Mouse (Mus musculus) neural tube, embryonic 13.5 days (tissue): ENCODE data around the gene Mipep. TPM values are rescaled to one million over a fixed set of nuclear protein-coding genes. Genes with fewer than 3 reads are reported as not detected.
A peak's percentile ranks its signal among the peaks of the same experiment; 100 is the strongest.

Source experiments
- ATAC-seq: fragments of 200-750 bp; cut with Nextera tagmentation; 2 replicates; pipeline ENCODE4 v1.8.0; 2017; ENCODE audit warnings: low read depth, mild to moderate bottlenecking, moderate TSS enrichment, moderate library complexity
- H3K27ac ChIP-seq: fragments of 300-500 bp; sonication (generic); replicated peaks from 2 replicates; pipeline ENCODE4 v1.5.1; 2015; ENCODE audit warnings: moderate library complexity, mild to moderate bottlenecking, inconsistent platforms
- H3K27me3 ChIP-seq: fragments of 300-500 bp; sonication (generic); 2 replicates; pipeline ENCODE4 v1.6.1; 2015; ENCODE audit warnings: mild to moderate bottlenecking, inconsistent platforms
- H3K36me3 ChIP-seq: fragments of 300-500 bp; sonication (generic); 2 replicates; pipeline ENCODE4 v1.6.1; 2015; ENCODE audit warnings: mild to moderate bottlenecking, inconsistent platforms
- H3K4me1 ChIP-seq: fragments of 300-500 bp; sonication (generic); replicated peaks from 2 replicates; pipeline ENCODE4 v1.6.1; 2015; ENCODE audit warnings: inconsistent platforms
- H3K4me2 ChIP-seq: fragments of 300-500 bp; sonication (generic); 2 replicates; pipeline ENCODE4 v1.6.1; 2015; ENCODE audit warnings: inconsistent platforms, mild to moderate bottlenecking, moderate library complexity
- H3K4me3 ChIP-seq: fragments of 300-500 bp; sonication (generic); 2 replicates; pipeline ENCODE4 v1.5.1; 2015; ENCODE audit warnings: mild to moderate bottlenecking, inconsistent platforms
- H3K9ac ChIP-seq: fragments of 300-500 bp; sonication (generic); 2 replicates; pipeline ENCODE4 v1.6.1; 2015; ENCODE audit warnings: moderate library complexity, mild to moderate bottlenecking, inconsistent platforms
- H3K9me3 ChIP-seq: fragments of 300-500 bp; sonication (generic); 2 replicates; pipeline ENCODE4 v1.6.1; 2016; ENCODE audit warnings: inconsistent platforms
- WGBS: fragments of 180-500 bp; shearing (Covaris S2); methylation state at CpG from one replicate; pipeline ENCODE4 v1.1.7; 2015; 5-methylcytosine and 5-hydroxymethylcytosine counted together
- polyA plus RNA-seq: library from polyadenylated mRNA; unstranded; fragments of >200 nt; fragmentation: Nextera tagmentation; extraction: Ambion mirVana; gene quantifications from 2 replicates; pipeline ENCODE4 v1.2.1, GENCODE M21; 2015

Gene Mipep
- polyA plus RNA-seq, result 16.1 and 16.9 TPM in 2 replicates

- peak; percentile 93 for ATAC-seq
- Histone ChIP-seq H3K9me3 (no peaks in the 10 kb centered on the region), H3K36me3 (no peaks in the 10 kb centered on the region), H3K9ac (peak within 1 kb of the TSS; percentile 85), H3K27me3 (no peaks in the 10 kb centered on the region), H3K4me2 (peak within 1 kb of the TSS; percentile 84), H3K4me1 (peaks cover 6% of the 10 kb centered on the region), H3K27ac (peak within 1 kb of the TSS; percentile 65; the same call in 1 of the 2 replicates), H3K4me3 (peak within 1 kb of the TSS; percentile 79)
- WGBS, result under 1% methylated on average over 61 of the region's 61 CpGs
Measured at GRCm38 (mm10) chr14:60784427-60785315, at the start of gene Mipep. Mipep (plus strand) TSS chr14:60784573.

DNA sequence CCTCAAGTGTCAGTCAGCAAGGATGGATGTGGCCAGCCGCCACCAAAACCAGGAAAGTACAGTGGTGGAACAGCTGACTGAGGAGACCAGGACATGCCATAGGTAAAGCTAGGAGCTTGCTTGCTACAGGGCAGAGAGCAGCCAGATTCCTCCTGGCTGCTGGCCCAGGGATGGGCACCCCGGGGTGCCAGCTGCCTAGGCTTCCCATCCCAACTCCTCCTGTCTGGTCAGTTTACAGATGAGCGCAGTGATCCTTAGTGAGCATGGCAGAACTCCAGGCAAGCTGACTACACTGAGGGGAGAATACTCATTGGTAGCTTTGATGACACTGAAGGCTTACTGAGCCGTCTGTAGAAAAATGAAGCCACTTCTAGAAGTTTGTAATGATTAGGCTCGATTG is 49.2 kb upstream of the Mipep start:
- H3K9ac ChIP-seq, result no peak overlapping the region
- WGBS, result 65% methylated on average over 5 of the region's 5 CpGs
- no peak overlapping the region for H3K27ac ChIP-seq
- no peak overlapping the region for H3K4me3 ChIP-seq
- peaks cover 68% of the 10 kb centered on the region for H3K4me1 ChIP-seq
- H3K36me3 ChIP-seq, result no peaks in the 10 kb centered on the region
- H3K9me3 ChIP-seq, result no peaks in the 10 kb centered on the region
- no peaks in the 10 kb centered on the region for H3K27me3 ChIP-seq
- no peak overlapping the region for H3K4me2 ChIP-seq
- no peak for ATAC-seq

DNA sequence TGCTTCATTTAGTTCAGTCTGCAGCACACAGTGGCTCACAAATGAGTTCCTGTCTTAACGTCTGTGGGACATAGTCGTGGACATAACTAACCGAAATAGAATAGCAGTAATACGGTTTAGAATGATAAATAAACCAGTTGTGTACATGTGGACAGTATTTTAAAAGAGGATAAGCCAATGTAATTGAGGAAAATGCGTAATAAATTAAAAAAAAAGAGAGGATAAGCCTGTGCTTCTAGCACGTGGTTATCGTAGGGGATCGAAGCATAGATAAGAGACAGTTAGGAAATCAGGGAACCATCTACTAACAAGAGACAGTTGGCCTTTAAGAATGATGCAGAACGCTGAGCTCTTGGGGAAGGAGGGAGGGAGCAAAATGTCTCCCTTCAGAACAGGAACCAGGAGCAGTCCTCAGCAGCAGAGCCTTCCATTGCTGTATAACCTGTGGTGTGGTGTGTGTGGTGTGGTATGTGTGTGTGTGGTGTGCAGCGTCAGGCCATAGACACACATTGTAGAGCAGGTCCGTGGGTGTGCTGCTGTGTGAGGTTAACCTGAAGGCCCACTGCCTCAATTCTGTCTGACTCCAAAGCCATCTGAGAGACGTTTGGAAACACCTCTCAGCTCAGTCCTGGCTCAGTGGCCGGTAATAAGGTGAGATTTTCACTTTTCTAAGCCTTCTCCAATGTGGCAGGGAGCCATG is 48.4 kb upstream of the Mipep start:
- H3K36me3 ChIP-seq, result no peaks in the 10 kb centered on the region
- ATAC-seq, result no peak
- H3K27ac ChIP-seq, result peak overlapping the region; percentile 74
- 0 out of 2 replicates have a peak overlapping the region, but pooled peaks have one; percentile 10 for H3K4me2 ChIP-seq
- H3K4me1 ChIP-seq, result peaks cover 76% of the 10 kb centered on the region
- H3K9me3 ChIP-seq, result no peaks in the 10 kb centered on the region
- H3K4me3 ChIP-seq, result no peak overlapping the region
- 59% methylated on average over 13 of the region's 13 CpGs for WGBS
- no peaks in the 10 kb centered on the region for H3K27me3 ChIP-seq
- H3K9ac ChIP-seq, result no peak overlapping the region

DNA sequence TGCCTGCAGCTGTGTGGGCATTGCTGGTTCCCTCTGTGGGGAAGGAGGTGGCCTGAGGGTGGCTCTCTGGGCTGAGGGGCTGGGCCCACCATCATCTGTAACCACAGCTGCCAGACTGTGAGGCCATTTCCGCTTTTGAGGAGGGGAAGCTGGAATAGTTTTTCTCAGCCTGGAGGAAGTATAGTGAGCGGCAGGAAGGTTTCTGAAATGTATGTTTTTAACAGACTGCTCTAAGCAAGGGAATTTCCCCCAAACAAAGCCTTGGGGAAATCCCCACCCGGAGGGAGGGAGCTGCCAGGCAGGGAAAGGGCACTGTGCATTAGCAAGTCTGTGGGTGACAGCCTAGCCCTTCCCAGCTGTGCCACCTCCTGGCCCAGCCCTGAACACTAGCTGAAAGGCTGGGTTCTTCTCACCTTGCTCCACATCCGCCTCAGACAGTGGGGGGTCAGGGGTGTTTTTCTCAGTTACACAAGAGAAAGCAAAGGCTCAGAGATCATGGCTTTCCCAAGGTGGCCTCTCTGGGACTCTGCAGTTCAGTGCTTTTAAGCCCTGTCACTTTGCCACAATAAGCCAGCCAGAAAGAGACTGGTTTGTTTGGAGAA is 47.7 kb upstream of the Mipep start:
- no peak overlapping the region for H3K9ac ChIP-seq

DNA sequence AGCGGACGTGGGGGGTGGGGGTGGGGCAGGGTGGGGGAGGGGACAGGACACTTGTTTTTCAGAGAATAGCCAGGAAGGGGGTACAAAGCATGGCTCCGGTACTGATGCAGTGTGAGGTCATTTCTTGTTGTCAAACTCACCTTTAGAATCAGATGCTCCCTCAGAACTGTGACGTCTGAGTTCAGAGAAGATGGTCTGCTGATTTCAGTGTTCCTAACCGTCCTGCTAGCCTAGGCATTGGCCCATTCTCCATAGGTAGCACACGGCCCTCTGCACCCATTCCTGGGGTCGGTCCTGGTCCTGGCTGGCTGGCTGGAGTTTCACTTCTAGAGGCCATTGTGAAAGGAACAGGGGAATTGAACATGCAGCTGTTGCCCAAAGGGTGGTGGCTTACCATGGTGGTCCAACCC is 47.2 kb upstream of the Mipep start:
- WGBS, result 19% methylated on average over 7 of the region's 7 CpGs
- no peak for ATAC-seq
- Histone ChIP-seq H3K4me3 (no peak overlapping the region), H3K9ac (no peak overlapping the region), H3K9me3 (no peaks in the 10 kb centered on the region), H3K27me3 (no peaks in the 10 kb centered on the region), H3K4me2 (no peak overlapping the region), H3K4me1 (peaks cover 88% of the 10 kb centered on the region), H3K27ac (peak overlapping the region; percentile 74), H3K36me3 (no peaks in the 10 kb centered on the region)

More for the DNA sequence above, 47.7 kb upstream of the Mipep start:
- peak overlapping the region; percentile 74 for H3K27ac ChIP-seq
- H3K9me3 ChIP-seq, result no peaks in the 10 kb centered on the region
- peaks cover 83% of the 10 kb centered on the region for H3K4me1 ChIP-seq
- no peaks in the 10 kb centered on the region for H3K36me3 ChIP-seq
- no peak overlapping the region for H3K4me3 ChIP-seq
- peak overlapping the region; percentile 10; the same call in 1 of the 2 replicates for H3K4me2 ChIP-seq
- H3K27me3 ChIP-seq, result no peaks in the 10 kb centered on the region
- 5% methylated on average over 4 of the region's 4 CpGs for WGBS
- ATAC-seq, result no peak

- H3K9ac ChIP-seq, result no peak overlapping the region
- no peaks in the 10 kb centered on the region for H3K9me3 ChIP-seq
- H3K4me1 ChIP-seq, result peaks cover 87% of the 10 kb centered on the region
- no peak overlapping the region for H3K4me3 ChIP-seq
- 66% methylated on average over 10 of the region's 10 CpGs for WGBS
- no peak for ATAC-seq
- no peaks in the 10 kb centered on the region for H3K36me3 ChIP-seq
- H3K4me2 ChIP-seq, result no peak overlapping the region
- H3K27me3 ChIP-seq, result no peaks in the 10 kb centered on the region
- 0 out of 2 replicates have a peak overlapping the region, but pooled peaks have one; percentile 23 for H3K27ac ChIP-seq
Measured at GRCm38 (mm10) chr14:60738434-60738938, 45.9 kb upstream of the Mipep start.

- H3K27ac ChIP-seq, result peak overlapping the region; percentile 56; the same call in 1 of the 2 replicates
Measured at GRCm38 (mm10) chr14:60739155-60739554, 45.2 kb upstream of the Mipep start.

GRCm38 (mm10) chr14:60739616-60740015 is 44.8 kb upstream of the Mipep start:
- no peak overlapping the region for H3K4me2 ChIP-seq
- no peak for ATAC-seq
- peak overlapping the region; percentile 56; the same call in 1 of the 2 replicates for H3K27ac ChIP-seq
- peaks cover 78% of the 10 kb centered on the region for H3K4me1 ChIP-seq
- H3K9me3 ChIP-seq, result no peaks in the 10 kb centered on the region
- WGBS, result 73% methylated on average over 12 of the region's 12 CpGs
- H3K36me3 ChIP-seq, result no peaks in the 10 kb centered on the region
- H3K27me3 ChIP-seq, result no peaks in the 10 kb centered on the region
- H3K4me3 ChIP-seq, result no peak overlapping the region
- H3K9ac ChIP-seq, result no peak overlapping the region

More at GRCm38 (mm10) chr14:60739155-60739554, 45.2 kb upstream of the Mipep start:
- Histone ChIP-seq H3K36me3 (no peaks in the 10 kb centered on the region), H3K4me1 (peaks cover 80% of the 10 kb centered on the region), H3K9ac (no peak overlapping the region), H3K9me3 (no peaks in the 10 kb centered on the region), H3K27me3 (no peaks in the 10 kb centered on the region), H3K4me3 (no peak overlapping the region), H3K4me2 (no peak overlapping the region)
- ATAC-seq, result no peak
- WGBS, result 29% methylated on average over 6 of the region's 9 CpGs

GRCm38 (mm10) chr14:60740507-60740906 is 43.9 kb upstream of the Mipep start:
- H3K27me3 ChIP-seq, result no peaks in the 10 kb centered on the region
- no peak overlapping the region for H3K4me3 ChIP-seq
- H3K27ac ChIP-seq, result no peak overlapping the region
- no peak overlapping the region for H3K4me2 ChIP-seq
- H3K9me3 ChIP-seq, result no peaks in the 10 kb centered on the region
- H3K36me3 ChIP-seq, result no peaks in the 10 kb centered on the region
- no peak for ATAC-seq
- WGBS, result 84% methylated on average over 5 of the region's 5 CpGs
- H3K4me1 ChIP-seq, result peaks cover 69% of the 10 kb centered on the region
- H3K9ac ChIP-seq, result no peak overlapping the region

DNA sequence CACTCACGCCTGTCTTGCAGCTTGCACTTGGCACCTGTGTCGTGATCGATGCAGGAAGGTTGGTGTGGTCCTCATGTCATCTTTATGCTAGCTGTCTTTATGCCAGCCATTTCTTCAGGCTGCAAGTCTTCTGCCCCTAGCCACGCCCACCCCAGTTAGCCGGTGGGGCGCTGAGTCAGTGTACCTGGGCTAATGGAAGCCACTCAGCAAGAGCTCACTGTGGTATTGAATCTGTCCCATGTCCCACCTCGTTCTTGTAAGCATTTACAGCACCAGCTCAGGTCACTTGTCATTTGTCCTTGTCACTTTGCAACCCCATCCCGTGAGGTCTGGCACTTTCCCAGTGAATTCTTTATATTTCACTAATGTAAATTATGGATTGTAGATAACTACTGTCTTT is 43.3 kb upstream of the Mipep start:
- no peak overlapping the region for H3K4me3 ChIP-seq
- H3K9me3 ChIP-seq, result no peaks in the 10 kb centered on the region
- H3K4me2 ChIP-seq, result no peak overlapping the region
- H3K9ac ChIP-seq, result no peak overlapping the region
- ATAC-seq, result no peak
- no peaks in the 10 kb centered on the region for H3K36me3 ChIP-seq
- peak overlapping the region; percentile 63 for H3K27ac ChIP-seq
- H3K4me1 ChIP-seq, result peaks cover 64% of the 10 kb centered on the region
- 72% methylated on average over 8 of the region's 8 CpGs for WGBS
- H3K27me3 ChIP-seq, result no peaks in the 10 kb centered on the region

DNA sequence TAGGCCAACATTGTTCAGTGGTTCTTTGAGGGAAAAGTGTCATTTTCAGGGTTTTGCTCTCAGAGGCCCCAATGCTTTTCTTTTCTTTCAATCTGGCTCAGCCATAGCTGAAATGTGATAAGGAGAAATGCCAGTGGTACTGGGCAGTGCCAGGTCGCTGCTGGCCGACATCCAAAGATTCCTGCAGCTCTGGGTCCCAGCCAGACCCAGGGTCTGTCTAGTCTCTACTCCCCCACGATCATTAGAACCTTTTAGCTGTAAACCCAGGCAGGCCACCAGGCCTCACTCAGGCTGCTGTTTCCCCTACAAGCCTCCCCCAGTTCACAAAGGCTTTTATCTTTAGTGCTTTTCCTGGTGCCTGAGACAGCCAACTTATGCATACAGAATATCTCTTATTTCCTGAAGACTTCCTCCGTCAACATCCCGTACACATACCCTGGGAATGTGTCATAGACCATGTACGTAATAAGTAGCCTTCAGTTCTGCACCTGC is 42.8 kb upstream of the Mipep start:
- H3K4me2 ChIP-seq, result no peak overlapping the region
- ATAC-seq, result peak; percentile 45; the same call in 1 of the 2 replicates
- no peaks in the 10 kb centered on the region for H3K27me3 ChIP-seq
- H3K27ac ChIP-seq, result peak overlapping the region; percentile 63
- WGBS, result 70% methylated on average over 6 of the region's 6 CpGs
- 0 out of 2 replicates have a peak, but pooled peaks cover 4% of the 10 kb centered on the region for H3K36me3 ChIP-seq
- no peak overlapping the region for H3K4me3 ChIP-seq
- H3K9ac ChIP-seq, result 0 out of 2 replicates have a peak overlapping the region, but pooled peaks have one; percentile 34
- H3K9me3 ChIP-seq, result no peaks in the 10 kb centered on the region
- H3K4me1 ChIP-seq, result peaks cover 59% of the 10 kb centered on the region
